Mouse (Mus musculus) kidney, postnatal 14 days (tissue): Measurements from ENCODE around the gene Dennd2d.

Source experiments
- DNase-seq: peaks from one replicate; pipeline ENCODE4 v3.0.0; 2022; ENCODE audit warnings: mixed read lengths

Gene Dennd2d

GRCm38 (mm10) chr3:106496045-106496721, 14.0 kb downstream of the Dennd2d start:
- no peak for DNase-seq

DNA sequence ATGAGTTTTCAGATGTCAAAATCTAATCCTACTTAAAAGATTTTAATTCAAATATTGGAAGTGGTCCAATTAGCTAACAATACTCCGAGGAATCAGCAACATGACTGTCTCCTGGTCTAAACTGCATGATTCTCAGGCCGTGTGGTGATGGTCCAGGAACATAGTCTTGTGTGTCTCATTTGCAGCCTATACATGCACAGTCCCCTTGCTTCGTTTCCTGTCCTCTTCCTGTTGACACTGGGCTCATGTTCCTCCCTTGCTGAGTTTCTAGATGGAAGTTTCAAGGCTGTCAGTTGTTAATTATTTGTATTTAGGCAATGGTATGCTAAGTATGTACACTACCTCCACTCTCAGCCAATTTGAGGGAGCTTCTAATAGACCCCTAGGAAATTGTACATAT, 14.8 kb downstream of the Dennd2d start:
- DNase-seq = no peak

DNA sequence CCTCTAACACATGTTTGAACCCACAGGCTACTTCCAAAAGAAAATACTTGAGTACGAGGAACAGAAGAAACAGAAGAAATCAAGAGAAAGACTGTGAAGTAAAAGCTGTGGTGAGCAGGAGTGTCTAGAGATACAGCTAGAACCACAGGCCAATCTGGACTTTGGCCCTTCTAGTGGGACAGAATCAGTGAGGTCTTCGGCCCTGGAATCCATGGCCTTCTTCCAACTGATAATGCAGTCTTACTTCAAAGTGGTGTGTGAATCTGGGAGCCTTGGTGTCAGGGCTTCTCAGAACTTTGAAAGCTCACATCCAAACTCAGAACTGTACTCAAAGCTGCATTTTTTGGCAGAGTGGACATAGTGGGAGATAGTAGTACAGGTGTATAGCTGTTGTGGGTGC, 18.3 kb downstream of the Dennd2d start:
- no peak for DNase-seq

- DNase-seq = no peak
These were observed 20.7 kb downstream of the Dennd2d start for GRCm38 (mm10) chr3:106502892-106503291.

GRCm38 (mm10) chr3:106510669-106511068, 28.5 kb downstream of the Dennd2d start:
- no peak for DNase-seq

DNA sequence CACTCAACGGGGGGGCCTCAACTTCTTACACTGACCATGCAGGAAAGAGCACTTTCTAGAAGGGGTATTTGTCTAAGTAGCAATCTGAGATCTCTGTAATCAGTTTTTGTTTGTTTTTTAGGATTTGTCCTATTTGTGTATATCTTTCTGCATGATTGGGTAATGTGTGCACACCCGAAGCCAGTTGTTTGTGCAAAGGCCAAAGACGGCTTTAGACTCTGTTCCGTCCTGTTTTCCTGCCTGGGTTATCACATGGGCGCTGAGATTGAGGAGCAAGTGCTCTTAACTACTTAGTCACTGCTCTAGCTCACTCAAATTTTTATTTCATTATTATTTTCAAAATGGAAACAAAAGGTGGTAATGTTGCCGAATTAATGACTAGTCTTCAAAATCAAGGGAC, 32.8 kb downstream of the Dennd2d start:
- no peak for DNase-seq

GRCm38 (mm10) chr3:106522730-106523129, 40.5 kb downstream of the Dennd2d start:
- DNase-seq = no peak

- DNase-seq = no peak
These were observed 44.2 kb downstream of the Dennd2d start for GRCm38 (mm10) chr3:106526411-106526810.

DNA sequence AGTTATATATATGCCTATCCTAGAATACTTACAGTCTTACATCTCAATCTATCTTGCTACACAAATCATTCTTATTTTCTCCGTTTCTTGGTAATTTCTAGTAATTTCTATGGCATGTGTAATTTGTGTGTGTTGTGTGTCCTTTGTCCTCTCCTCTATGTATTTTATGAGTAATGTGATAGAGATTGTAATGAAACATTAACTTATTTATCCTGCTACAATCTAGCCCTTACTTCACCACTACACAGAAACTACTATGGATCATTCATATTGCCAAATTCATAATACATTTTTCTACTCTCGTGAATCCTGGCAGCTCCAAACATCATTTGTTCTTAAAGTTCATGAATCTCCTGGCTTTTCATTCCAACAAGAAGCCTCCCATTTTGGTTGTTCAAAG, 45.8 kb downstream of the Dennd2d start:
- no peak for DNase-seq

- DNase-seq = no peak
These were observed 51.1 kb downstream of the Dennd2d start for GRCm38 (mm10) chr3:106533277-106533676.

DNA sequence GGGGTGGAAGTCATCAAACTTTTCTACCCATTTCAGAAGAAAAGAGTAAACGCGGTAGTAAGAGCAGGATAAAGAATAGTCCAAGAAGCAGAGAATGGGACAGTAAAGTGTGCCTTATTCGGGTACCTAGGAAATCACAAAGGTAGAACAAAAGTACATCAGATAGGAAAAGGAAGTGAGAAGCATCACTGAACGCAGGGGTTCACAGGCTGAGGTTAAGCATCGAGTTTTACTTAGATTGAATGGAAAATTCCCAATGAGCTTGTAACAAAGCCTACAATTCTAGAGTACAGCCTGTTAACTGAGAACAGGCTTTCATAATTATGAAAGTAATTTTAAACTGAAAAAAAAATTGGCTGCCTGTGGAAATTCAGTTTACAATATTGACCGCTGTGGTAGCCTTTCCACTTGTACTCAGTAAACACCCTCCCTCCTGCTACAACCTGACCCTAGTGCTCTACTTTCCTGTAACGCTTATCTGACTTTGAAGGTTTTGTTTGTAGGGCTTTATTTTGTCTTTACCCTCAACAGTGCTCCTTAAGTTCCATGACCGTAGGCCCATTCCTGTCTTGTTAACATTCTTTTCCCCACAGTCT, 62.6 kb downstream of the Dennd2d start:
- no peak for DNase-seq

DNA sequence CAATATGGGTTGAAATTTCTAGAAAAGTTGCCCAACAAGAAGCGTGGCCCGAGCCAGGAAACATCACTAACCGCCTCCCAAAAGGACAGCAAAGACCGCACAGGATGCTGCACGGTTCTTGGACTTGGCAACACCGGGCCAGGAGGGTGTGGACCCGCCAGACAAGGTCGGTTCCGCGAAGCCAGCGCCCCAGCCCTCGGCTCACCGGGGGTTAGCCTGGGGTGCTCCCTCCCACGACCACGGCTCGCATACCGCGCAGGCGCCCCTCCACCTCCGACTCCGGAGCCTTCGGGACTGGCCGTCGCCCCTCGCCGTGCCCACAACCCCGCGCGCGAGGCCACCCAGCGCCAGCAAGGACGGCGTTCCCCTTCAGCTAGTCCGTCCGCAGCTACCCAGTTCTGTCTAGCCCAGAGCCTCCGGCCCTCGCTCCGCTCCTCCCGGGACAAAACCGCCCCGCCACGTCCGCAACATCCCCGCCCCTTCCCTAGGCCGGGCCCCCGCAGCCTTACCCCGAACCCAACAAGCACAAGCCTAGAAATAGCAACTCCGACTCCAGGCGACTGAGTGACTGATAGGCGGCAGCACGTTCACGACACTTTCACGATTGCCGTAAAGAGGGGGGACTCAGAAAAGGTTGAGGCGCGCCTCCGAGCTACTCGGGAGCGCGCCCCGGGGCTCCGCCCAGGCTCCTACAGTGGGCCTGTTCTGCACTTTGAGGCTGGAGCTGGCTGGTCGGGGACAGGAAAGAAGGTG, 65.1 kb downstream of the Dennd2d start, which contains the start of the genes Dram2 and Cept1:
Gene Dram2 (plus strand): TSS at position 628 of the 753 bp plus-strand sequence.
Gene Cept1 (minus strand): TSS at position 632 of the 753 bp plus-strand sequence.
- peak; percentile 97 for DNase-seq

DNA sequence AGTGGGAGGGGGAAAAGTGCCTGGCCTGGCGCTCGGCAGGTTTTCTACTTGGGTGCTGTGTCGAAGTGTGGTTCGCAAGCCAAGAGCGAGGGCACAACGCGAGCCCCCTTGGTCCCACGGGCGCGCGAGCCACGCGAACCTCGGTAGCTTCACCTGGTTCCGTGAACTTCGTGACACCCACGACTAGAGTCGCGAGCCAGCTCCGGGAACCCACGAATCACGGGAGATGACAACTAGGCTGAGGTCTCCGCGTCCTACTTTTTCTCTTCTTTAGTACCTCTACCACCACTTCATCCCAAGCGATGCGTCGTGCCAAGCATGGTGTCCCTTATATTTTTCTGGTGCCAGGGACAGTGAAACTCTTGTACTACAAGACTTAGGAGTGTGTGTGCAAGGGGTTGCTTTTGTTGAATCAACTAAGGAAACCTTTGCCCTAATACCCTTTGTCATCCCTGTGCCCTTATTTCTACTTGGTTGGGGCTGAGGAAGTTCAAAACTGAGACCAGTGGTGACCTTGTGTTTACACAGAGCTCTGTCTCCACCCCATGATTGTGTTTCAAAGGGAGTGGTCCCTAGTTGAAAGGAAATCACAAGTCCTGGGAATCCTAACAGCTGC, 65.8 kb downstream of the Dennd2d start:
- peak; percentile 57 for DNase-seq

DNA sequence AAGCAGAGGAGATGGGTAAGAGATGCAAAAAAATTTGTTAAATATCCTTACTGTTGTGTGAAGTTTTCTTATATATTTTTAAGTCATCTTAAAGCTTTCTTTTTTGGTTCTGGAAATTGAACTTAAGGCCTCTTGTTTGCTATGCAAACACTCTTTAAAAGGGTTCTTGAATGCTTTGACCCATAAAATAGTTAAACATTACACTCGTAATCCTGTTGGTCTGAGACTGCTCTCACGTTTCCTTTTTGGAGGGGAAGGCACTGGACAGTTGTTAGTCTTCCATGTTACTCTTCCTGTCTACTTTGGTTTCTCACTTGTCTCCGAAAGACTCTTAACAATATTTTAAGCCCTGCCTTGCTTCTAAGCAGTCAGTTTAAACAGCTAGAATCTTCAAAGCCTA, 66.8 kb downstream of the Dennd2d start:
- peak; percentile 10 for DNase-seq
